Mouse (Mus musculus): ENCODE measurements around the gene Arhgef12.
"Not testable (repeated sequence)": the region's sequence is repeated elsewhere in the genome, so short reads cannot be mapped to it uniquely, and the experiment has no call there.

The Arhgef12 gene

GRCm38 (mm10) chr9:43107187-43107517 lies at the start of gene Arhgef12:
Gene Arhgef12, minus strand, starts transcription at chr9:43107239.
- DNase-seq, result peak; percentile 87

GRCm38 (mm10) chr9:43155960-43156359 lies 48.9 kb upstream of the Arhgef12 start:
- no peak for DNase-seq

GRCm38 (mm10) chr9:43151779-43152178 lies 44.7 kb upstream of the Arhgef12 start:
- DNase-seq, result peak; percentile 28

GRCm38 (mm10) chr9:43150957-43151356 lies 43.9 kb upstream of the Arhgef12 start:
- DNase-seq, result no peak

GRCm38 (mm10) chr9:43150075-43150474 lies 43.0 kb upstream of the Arhgef12 start:
- DNase-seq, result peak; percentile 28

GRCm38 (mm10) chr9:43149498-43149897 lies 42.5 kb upstream of the Arhgef12 start:
- no peak for DNase-seq

- no peak for DNase-seq
These were observed 38.2 kb upstream of the Arhgef12 start for GRCm38 (mm10) chr9:43145196-43145595.

- no peak for DNase-seq
These were observed 37.3 kb upstream of the Arhgef12 start for GRCm38 (mm10) chr9:43144206-43144810.

GRCm38 (mm10) chr9:43141839-43142238 lies 34.8 kb upstream of the Arhgef12 start:
- peak; percentile 86 for DNase-seq

- DNase-seq, result no peak
These were observed 26.5 kb upstream of the Arhgef12 start for GRCm38 (mm10) chr9:43133525-43133924.

GRCm38 (mm10) chr9:43132380-43132779 lies 25.3 kb upstream of the Arhgef12 start:
- DNase-seq, result no peak

- no peak for DNase-seq
These were observed 24.9 kb upstream of the Arhgef12 start for GRCm38 (mm10) chr9:43131940-43132339.

- DNase-seq, result no peak
These were observed 23.6 kb upstream of the Arhgef12 start for GRCm38 (mm10) chr9:43130684-43131083.

GRCm38 (mm10) chr9:43127101-43127787 lies 20.2 kb upstream of the Arhgef12 start:
- peak; percentile 61 for DNase-seq

- DNase-seq, result peak; percentile 53
These were observed 15.3 kb upstream of the Arhgef12 start for GRCm38 (mm10) chr9:43122379-43122778.

- DNase-seq, result not testable (repeated sequence)
These were observed 14.9 kb upstream of the Arhgef12 start for GRCm38 (mm10) chr9:43121948-43122347.

GRCm38 (mm10) chr9:43116997-43117336 lies 9.9 kb upstream of the Arhgef12 start:
- DNase-seq, result no peak

GRCm38 (mm10) chr9:43116134-43116996 lies 9.3 kb upstream of the Arhgef12 start, which contains the start of gene Tmem136:
Gene Tmem136, minus strand, starts transcription at chr9:43116570.
- peak; percentile 40 for DNase-seq

- no peak for DNase-seq
These were observed 8.5 kb upstream of the Arhgef12 start for GRCm38 (mm10) chr9:43115431-43116133.

- peak; percentile 61 for DNase-seq
These were observed 7.8 kb upstream of the Arhgef12 start for GRCm38 (mm10) chr9:43114833-43115232.

- no peak for DNase-seq
These were observed 3.4 kb upstream of the Arhgef12 start for GRCm38 (mm10) chr9:43110286-43110980.

GRCm38 (mm10) chr9:43109125-43109524 lies 2.1 kb upstream of the Arhgef12 start:
- no peak for DNase-seq

Measured in lung, postnatal 36 days (tissue).